Mouse (Mus musculus): ENCODE data around the gene Ank2. TPM values are rescaled to one million over a fixed set of nuclear protein-coding genes. Genes with fewer than 3 reads are reported as not detected.

Ank2 gene
- total and polyA plus RNA-seq, 2 experiments from 2014 or later, result 160 to 575 TPM

DNA sequence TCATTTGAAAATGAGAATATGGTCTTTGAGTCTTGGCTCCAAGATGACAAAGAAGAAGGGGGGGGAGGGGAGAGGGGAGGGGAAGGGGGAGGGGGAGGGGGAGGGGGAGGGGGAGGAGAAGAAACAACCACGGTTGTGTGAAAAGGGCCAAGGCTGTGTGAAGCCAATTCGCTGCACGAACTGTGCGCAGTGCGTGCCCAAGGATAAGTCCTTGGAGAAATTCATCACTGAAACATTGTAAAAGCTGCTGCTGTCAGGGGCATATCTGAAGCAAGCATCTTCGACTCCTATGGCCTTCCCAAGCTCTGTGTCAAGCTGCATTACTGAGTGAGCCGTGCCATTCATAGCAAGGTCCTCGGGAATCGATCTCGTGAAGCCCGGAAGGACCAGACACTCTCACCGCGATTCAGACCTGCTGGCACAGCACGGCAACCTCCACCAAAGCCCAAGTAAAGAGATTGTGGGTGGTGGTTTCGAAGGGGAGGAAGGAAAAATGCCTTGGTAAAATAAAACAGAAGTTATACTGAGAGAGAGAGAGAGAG, 13.7 kb upstream of the Ank2 start:
- 72% methylated on average over 15 of the region's 15 CpGs for WGBS
- TF ChIP-seq CTCF (IDR thresholded peaks at IDR 0.05; ENCODE audit: low read depth), result no peak
- no peaks in the 10 kb centered on the region for H3K36me3 ChIP-seq (ENCODE audit: insufficient read depth)
- H3K9me3 ChIP-seq (ENCODE audit: low read length), result no peaks in the 10 kb centered on the region
- H3K27me3 ChIP-seq (ENCODE audit: insufficient read depth, low read length), result no peaks in the 10 kb centered on the region
- H3K4me2 ChIP-seq (ENCODE audit: low read depth), result no peak overlapping the region
- peak overlapping the region; percentile 75 for H3K27ac ChIP-seq (ENCODE audit: low read depth, low read length)
- H3K9ac ChIP-seq, result no peak overlapping the region
- peak; percentile 17; the same call in 1 of the 2 replicates for ATAC-seq
- H3K4me1 ChIP-seq (ENCODE audit: insufficient read depth), result no peaks in the 10 kb centered on the region
- H3K4me3 ChIP-seq (ENCODE audit: low read depth, low read length), result no peak overlapping the region
- peak; percentile 7 for DNase-seq

DNA sequence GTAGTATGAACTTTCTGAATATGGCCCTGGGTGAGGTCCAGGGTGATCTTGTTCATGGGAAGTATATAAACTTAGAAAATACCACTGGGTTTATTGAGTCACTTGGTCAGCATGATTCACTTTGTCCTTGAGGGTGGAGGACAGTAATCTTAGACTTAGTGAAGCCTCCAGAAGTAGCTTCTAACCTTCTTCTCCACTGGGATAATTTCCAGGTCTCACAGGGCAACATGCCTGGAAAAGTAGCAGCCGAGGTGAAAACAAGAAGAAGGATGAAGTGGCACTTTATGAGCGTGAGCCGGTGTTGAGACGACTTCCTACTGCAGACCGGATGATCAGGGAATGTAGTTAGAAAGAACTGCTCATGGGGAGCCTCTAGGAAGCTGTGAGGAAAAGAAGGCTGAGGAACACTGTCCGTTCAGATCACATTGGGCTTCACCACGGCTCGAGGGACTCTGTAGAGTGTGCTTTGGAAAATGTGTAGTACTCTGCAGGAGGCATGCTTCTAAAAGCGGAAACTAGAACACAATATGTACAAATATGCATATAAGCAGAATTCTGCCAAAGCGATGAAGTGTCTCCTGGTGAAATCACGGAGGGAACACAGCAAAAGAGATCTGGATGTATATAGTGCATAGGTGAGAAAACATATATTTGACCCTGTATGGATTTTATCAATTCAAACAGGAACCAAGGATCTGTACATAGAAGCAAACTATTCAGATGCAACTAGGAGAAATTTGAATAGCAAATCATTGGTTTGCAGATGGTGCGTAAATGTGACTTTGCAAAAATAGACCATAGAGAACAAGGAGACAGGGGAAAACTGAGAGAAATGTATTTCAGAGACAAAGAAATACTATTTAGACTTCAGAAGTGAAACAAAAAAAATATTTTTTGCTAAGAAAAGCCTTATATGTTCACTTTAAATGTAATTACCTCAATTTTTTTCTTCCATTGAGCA, 12.9 kb upstream of the Ank2 start:
- H3K4me1 ChIP-seq (ENCODE audit: insufficient read depth), result no peaks in the 10 kb centered on the region
- no peak overlapping the region; the same call in 1 of the 2 replicates for H3K4me2 ChIP-seq (ENCODE audit: low read depth)
- H3K9ac ChIP-seq, result no peak overlapping the region
- WGBS, result 64% methylated on average over 12 of the region's 12 CpGs
- no peak overlapping the region for H3K4me3 ChIP-seq (ENCODE audit: low read depth, low read length)
- TF ChIP-seq CTCF (IDR thresholded peaks at IDR 0.05; ENCODE audit: low read depth), result no peak
- peak overlapping the region; percentile 51 for H3K27ac ChIP-seq (ENCODE audit: low read depth, low read length)
- ATAC-seq (peak; percentile 59), DNase-seq (peak; percentile 49)
- no peaks in the 10 kb centered on the region for H3K36me3 ChIP-seq (ENCODE audit: insufficient read depth)
- no peaks in the 10 kb centered on the region for H3K27me3 ChIP-seq (ENCODE audit: insufficient read depth, low read length)
- H3K9me3 ChIP-seq (ENCODE audit: low read length), result no peaks in the 10 kb centered on the region

- ATAC-seq (peak; percentile 49), DNase-seq (peak; percentile 21)
- Histone ChIP-seq H3K9ac (no peak overlapping the region), H3K4me3 (ENCODE audit: low read depth, low read length) (no peak overlapping the region), H3K27me3 (ENCODE audit: insufficient read depth, low read length) (no peaks in the 10 kb centered on the region), H3K4me1 (ENCODE audit: insufficient read depth) (no peaks in the 10 kb centered on the region), H3K36me3 (ENCODE audit: insufficient read depth) (no peaks in the 10 kb centered on the region), H3K9me3 (ENCODE audit: low read length) (no peaks in the 10 kb centered on the region), H3K27ac (ENCODE audit: low read depth, low read length) (no peak overlapping the region), H3K4me2 (ENCODE audit: low read depth) (no peak overlapping the region)
- no peak for TF ChIP-seq CTCF (IDR thresholded peaks at IDR 0.05; ENCODE audit: low read depth)
- WGBS, result 50% methylated on average over 15 of the region's 15 CpGs
Observed at GRCm38 (mm10) chr3:127507878-127508783, 9.0 kb upstream of the Ank2 start.

DNA sequence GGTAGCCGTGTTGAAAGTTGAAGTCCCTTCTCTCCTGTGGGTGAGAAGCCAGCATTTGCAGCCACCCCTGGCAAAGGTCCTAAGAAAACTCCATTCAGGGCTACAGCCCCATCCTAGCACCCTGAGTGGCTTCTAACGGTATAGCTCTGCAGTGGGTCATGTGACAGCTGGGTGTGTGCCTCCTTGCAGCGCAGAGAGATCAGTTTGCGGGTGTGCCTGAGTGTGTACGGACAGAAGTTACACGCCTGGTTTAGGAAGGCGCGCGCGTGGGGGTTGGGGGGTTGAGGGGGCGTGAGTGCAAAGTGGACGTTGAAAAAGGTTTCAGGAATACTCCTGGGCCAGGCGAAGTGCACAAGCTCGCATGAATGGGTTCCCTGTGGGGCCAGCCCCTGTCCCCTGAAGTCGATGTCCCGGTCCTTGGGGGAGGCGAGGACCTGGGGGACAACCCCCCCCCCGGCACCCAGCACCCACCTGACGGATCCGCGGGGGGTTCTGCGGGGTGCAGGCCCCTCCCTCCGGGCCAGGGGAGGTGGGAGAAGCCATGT, 881 bp downstream of the Ank2 start:
- Histone ChIP-seq H3K9me3 (ENCODE audit: low read length) (no peaks in the 10 kb centered on the region), H3K36me3 (ENCODE audit: insufficient read depth) (no peaks in the 10 kb centered on the region), H3K4me2 (ENCODE audit: low read depth) (peak overlapping the region; percentile 91), H3K27me3 (ENCODE audit: insufficient read depth, low read length) (no peaks in the 10 kb centered on the region), H3K27ac (ENCODE audit: low read depth, low read length) (peak overlapping the region; percentile 89), H3K4me3 (ENCODE audit: low read depth, low read length) (peak overlapping the region; percentile 75), H3K4me1 (ENCODE audit: insufficient read depth) (no peaks in the 10 kb centered on the region), H3K9ac (peak overlapping the region; percentile 95)
- peak; percentile 68 for DNase-seq
- no peak; the same call in 1 of the 2 replicates for TF ChIP-seq CTCF (IDR thresholded peaks at IDR 0.05; ENCODE audit: low read depth)
- ATAC-seq, result peak; percentile 83
- 3% methylated on average over 19 of the region's 23 CpGs for WGBS

- Histone ChIP-seq H3K27ac (ENCODE audit: low read depth, low read length) (no peak overlapping the region), H3K36me3 (ENCODE audit: insufficient read depth) (no peaks in the 10 kb centered on the region), H3K27me3 (ENCODE audit: insufficient read depth, low read length) (no peaks in the 10 kb centered on the region), H3K9ac (no peak overlapping the region), H3K9me3 (ENCODE audit: low read length) (no peaks in the 10 kb centered on the region), H3K4me2 (ENCODE audit: low read depth) (no peak overlapping the region), H3K4me1 (ENCODE audit: insufficient read depth) (no peaks in the 10 kb centered on the region), H3K4me3 (ENCODE audit: low read depth, low read length) (no peak overlapping the region)
- ATAC-seq (no peak), DNase-seq (no peak)
- no peak for TF ChIP-seq CTCF (IDR thresholded peaks at IDR 0.05; ENCODE audit: low read depth)
- 85% methylated on average over 3 of the region's 3 CpGs for WGBS
Observed at GRCm38 (mm10) chr3:127492663-127493062, 6.5 kb downstream of the Ank2 start.

DNA sequence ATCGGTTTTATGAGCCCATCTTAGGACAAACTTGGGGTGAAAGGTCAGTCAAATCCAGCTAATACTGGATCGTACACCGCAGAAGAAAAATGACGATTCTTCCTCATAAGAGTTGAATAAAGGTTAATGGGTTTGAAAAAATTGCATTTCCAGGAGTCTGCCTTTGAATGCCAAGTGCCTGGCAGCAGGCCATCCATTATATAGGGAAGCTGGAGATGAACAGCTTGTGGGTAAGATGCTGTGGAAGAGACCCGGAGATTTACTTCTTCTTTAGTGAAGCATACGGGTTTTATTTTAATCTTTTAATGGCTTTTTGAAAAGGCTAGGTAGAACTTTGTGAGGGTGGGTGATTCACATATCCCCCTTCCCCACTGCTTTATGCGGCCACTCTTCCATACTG, 11.8 kb downstream of the Ank2 start:
- Histone ChIP-seq H3K4me1 (ENCODE audit: insufficient read depth) (no peaks in the 10 kb centered on the region), H3K9ac (no peak overlapping the region), H3K4me2 (ENCODE audit: low read depth) (no peak overlapping the region), H3K27ac (ENCODE audit: low read depth, low read length) (no peak overlapping the region), H3K27me3 (ENCODE audit: insufficient read depth, low read length) (no peaks in the 10 kb centered on the region), H3K4me3 (ENCODE audit: low read depth, low read length) (no peak overlapping the region), H3K9me3 (ENCODE audit: low read length) (no peaks in the 10 kb centered on the region), H3K36me3 (ENCODE audit: insufficient read depth) (no peaks in the 10 kb centered on the region)
- DNase-seq, result peak; percentile 40
- WGBS, result 36% methylated on average over 7 of the region's 7 CpGs
- ATAC-seq, result no peak
- TF ChIP-seq CTCF (IDR thresholded peaks at IDR 0.05; ENCODE audit: low read depth), result no peak

Measured in forebrain, postnatal 0 days (tissue).